Mouse (Mus musculus): ENCODE data around the gene Scarf1.

The Scarf1 gene

GRCm38 (mm10) chr11:75560530-75561409 lies 47.4 kb downstream of the Scarf1 start:
- ATAC-seq (ENCODE audit: insufficient number of reproducible peaks, low FRiP score, low TSS enrichment): no peak

DNA sequence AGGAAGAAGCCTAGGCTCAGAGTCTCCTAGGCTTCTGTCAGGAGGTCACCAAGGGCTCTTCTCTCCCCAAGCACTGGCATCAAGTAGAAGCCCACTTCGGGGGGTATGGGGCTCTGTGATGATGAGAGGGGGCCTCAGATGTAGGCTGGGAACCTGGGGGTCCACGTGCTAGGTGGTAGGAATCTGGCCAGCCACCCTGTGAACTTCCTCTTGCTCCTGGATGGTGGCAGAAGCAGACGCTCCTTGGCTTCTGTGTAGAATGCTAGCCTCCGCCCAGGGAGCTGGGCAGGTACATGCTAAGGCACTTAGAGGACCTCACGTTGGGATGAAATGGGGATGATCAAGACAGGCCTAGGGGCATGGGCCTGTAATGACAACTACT lies 48.1 kb downstream of the Scarf1 start:
- no peak for ATAC-seq (ENCODE audit: insufficient number of reproducible peaks, low FRiP score, low TSS enrichment)

GRCm38 (mm10) chr11:75562840-75563239 lies 49.5 kb downstream of the Scarf1 start:
- ATAC-seq (ENCODE audit: insufficient number of reproducible peaks, low FRiP score, low TSS enrichment): no peak

DNA sequence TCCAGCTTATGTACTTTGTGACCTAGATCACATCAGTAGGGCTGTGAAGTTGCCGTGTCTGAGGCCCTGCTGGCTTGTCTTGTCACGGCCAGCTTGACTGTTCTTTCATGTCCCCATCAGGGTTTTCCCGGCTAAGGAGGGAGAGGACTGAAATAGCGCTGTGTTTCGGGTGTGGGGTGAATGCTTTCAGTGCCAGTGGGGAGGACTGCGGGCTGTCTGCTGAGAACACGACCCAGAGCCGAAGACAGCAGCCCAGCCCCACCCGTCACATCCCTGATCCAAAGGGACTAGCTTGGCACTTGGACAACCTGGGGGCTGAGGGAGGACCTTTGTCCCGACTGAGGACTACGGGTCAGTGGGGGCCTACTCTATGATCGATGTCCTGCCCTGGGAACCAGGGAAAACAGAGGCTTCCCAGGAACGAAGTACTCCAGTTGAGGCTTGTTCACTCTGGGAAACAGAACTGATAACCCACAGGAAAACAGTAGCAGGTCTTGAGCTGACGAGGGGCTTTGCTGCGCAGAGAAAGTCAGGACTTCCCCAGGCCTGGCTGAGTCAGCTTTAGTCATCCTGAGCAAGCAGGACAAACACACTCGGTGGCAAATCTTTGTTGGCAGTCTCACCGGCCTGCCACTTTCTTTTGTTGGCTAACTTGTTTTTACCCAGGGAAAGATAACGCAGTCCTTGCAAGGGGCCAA lies 50.7 kb downstream of the Scarf1 start:
- no peak for ATAC-seq (ENCODE audit: insufficient number of reproducible peaks, low FRiP score, low TSS enrichment)

GRCm38 (mm10) chr11:75565849-75566248 lies 52.5 kb downstream of the Scarf1 start:
- no peak; the same call in 1 of the 2 replicates for ATAC-seq (ENCODE audit: insufficient number of reproducible peaks, low FRiP score, low TSS enrichment)

GRCm38 (mm10) chr11:75566276-75567196 lies 53.2 kb downstream of the Scarf1 start:
- ATAC-seq (ENCODE audit: insufficient number of reproducible peaks, low FRiP score, low TSS enrichment): no peak

DNA sequence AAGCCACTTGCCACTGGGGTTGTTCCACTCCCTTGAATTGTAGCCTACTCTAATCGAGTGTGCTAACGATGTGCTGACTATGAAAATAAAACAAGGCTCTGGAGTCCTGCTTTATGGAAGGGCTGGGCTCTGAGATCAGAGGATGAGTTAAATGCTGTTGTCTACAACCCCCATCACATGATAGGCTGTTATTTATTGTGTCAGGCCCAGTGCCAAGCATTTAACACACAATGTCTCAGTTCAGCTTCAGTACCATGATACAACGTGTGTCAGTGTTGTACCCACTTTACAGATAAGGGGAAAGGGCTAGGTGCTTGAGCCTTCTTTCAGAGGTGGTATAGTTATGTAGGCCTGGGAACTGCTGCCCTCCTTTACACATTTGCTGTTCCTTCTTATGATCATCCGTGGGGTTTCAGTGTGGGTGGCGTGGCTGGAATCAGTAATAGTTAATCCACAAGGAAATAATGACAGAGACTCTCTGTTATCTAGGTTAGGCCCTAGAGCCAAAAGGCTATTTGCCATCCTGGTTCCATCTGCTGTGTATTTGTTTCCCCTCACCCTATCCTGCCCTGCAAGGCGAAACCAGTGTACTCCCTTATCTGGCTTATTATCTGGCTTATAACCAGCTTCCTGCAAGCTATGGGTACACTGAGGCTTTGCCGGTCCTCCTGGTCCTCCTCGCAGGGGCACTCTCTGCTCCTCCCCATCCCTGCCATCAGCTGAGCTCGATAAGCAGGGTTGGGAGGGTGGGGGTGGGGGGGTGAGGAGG lies 54.2 kb downstream of the Scarf1 start:
- peak; percentile 37; the same call in 1 of the 2 replicates for ATAC-seq (ENCODE audit: insufficient number of reproducible peaks, low FRiP score, low TSS enrichment)

DNA sequence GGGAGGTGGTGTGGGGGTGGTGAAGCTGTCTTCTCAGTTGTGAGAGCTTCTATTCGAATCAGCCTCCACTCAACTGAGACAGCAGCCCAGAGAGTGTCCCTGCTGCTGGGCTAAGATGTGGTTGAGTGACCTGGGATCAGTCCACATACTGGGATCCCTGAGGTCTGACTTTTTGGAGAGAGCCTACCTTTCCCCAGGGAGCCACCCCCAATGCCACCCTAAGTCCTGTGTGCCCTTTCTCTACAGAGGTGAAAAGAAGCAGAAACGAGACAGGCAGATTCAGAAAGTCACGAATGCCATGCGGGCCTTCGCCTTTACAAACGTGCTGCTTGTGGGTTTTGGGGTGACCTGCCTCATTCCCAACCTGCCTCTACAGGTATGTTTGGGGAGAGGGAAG lies 54.8 kb downstream of the Scarf1 start:
- no peak for ATAC-seq (ENCODE audit: insufficient number of reproducible peaks, low FRiP score, low TSS enrichment)

- no peak for ATAC-seq (ENCODE audit: insufficient number of reproducible peaks, low FRiP score, low TSS enrichment)
These were observed 55.6 kb downstream of the Scarf1 start for GRCm38 (mm10) chr11:75568962-75569361.

DNA sequence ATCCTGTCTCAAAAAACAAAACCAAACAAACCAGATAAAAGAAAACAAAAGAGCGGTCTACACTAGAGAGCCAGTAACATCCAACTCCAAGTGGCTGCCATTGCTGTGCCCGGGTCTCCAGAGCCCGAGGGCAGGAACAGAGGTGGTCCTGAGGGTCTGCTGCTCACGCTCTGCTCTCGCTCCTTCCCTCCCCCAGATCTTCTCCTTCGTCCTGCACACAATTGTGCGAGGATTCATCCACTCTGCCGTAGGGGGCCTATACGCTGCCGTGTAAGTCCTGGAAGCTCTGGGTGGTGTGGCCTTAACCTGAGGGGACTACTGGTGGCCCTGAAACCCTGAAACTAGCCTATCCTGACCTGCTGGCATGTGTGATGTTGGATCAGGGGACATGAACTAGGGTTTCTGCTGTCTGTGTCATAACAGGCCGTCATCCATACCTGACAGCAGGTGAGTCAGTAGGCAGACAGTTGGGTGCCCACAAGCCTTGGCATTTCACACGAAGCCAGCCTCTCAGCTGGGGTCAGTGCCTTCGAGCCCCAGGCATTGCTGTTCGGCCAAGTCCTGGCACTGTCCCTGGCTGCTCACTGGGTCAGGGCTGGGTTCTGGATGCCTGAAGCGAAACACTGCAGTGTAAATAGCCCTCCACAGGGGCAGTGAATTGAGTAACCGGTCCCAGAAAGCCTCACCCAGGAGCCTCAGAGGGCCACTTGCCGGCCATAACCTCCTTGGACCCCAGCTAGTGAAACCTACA lies 57.2 kb downstream of the Scarf1 start:
- peak; percentile 34; the same call in 1 of the 2 replicates for ATAC-seq (ENCODE audit: insufficient number of reproducible peaks, low FRiP score, low TSS enrichment)

- ATAC-seq (ENCODE audit: insufficient number of reproducible peaks, low FRiP score, low TSS enrichment): peak; percentile 9; the same call in 1 of the 2 replicates
These were observed 58.0 kb downstream of the Scarf1 start for GRCm38 (mm10) chr11:75571126-75571990.

- ATAC-seq (ENCODE audit: insufficient number of reproducible peaks, low FRiP score, low TSS enrichment): no peak
These were observed 59.0 kb downstream of the Scarf1 start for GRCm38 (mm10) chr11:75572301-75572791.

DNA sequence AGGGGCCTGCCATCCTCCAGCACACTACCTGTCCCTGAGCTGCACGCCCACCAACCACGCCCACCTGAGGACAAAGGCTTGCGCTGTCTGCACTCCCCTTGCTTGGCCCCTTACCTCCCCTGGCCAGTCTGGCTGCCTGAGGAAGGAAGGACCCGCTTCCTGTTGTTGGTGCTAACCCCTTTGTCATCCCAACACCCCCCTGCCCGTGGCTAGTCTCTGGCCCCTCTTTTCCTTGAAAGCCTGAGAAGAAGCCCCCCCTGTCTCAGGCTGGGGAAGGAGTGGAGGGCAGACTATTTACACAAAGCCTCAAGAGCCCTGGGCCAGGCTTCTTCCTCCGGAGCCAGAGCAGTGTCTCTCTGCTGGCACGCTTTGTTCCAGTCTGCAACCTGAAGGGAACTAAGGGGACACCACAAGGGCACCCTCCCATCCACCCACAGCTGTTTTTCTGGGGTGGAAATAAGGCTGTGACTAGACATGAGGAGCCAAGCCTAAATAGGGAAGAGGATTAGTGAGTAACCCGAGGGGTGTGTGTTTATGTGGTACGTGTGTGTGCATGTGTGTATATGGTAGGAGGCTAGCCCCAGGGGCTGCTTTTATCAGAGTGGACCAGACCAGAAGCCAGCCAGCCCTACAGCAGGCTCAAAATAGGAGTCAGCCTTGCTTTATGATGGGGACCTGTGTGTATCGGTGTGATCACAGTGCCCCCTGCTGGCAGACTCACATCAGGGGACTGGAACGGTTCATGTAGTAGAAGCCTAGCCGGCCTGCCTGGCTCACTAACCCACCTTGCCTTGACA lies 59.7 kb downstream of the Scarf1 start:
- peak; percentile 72 for ATAC-seq (ENCODE audit: insufficient number of reproducible peaks, low FRiP score, low TSS enrichment)

- ATAC-seq (ENCODE audit: insufficient number of reproducible peaks, low FRiP score, low TSS enrichment): no peak
These were observed 61.2 kb downstream of the Scarf1 start for GRCm38 (mm10) chr11:75574378-75575123.

- no peak for ATAC-seq (ENCODE audit: insufficient number of reproducible peaks, low FRiP score, low TSS enrichment)
These were observed 62.3 kb downstream of the Scarf1 start for GRCm38 (mm10) chr11:75575560-75576123.
